Mouse (Mus musculus) lung, postnatal 0 days (tissue): ENCODE data around the gene Grm4.

Source experiments
- CTCF ChIP-seq: IDR thresholded peaks from 2 replicates; pipeline ENCODE4 v1.5.1; 2016; ENCODE audit warnings: antibody characterized with exemption, mild to moderate bottlenecking
- EP300 ChIP-seq: IDR thresholded peaks from 2 replicates; pipeline ENCODE4 v1.6.1; 2016; ENCODE audit warnings: antibody characterized with exemption, mild to moderate bottlenecking, control low read depth

GRCm38 (mm10) chr17:27475650-27476049 lies 45.6 kb downstream of the Grm4 start:
- TF ChIP-seq EP300 (no peak), CTCF (no peak)
